Mouse (Mus musculus) kidney, postnatal 36 days (tissue): Measurements from ENCODE around the gene Isoc2a.
A peak's percentile ranks its signal among the peaks of the same experiment; 100 is the strongest.

ENCODE experiments used
- DNase-seq, 2 experiments: peaks; one replicate each; pipeline ENCODE4 v3.0.0; 2021 to 2022; ENCODE audit warnings: mixed read lengths in 2 of 2

Gene Isoc2a

GRCm38 (mm10) chr7:4876753-4877221 is at the start of gene Isoc2a:
Gene Isoc2a (plus strand): TSS chr7:4877153.
- DNase-seq = peak; percentile 93 to 96

GRCm38 (mm10) chr7:4830476-4830875 is 46.5 kb upstream of the Isoc2a start:
- no peak for DNase-seq

DNA sequence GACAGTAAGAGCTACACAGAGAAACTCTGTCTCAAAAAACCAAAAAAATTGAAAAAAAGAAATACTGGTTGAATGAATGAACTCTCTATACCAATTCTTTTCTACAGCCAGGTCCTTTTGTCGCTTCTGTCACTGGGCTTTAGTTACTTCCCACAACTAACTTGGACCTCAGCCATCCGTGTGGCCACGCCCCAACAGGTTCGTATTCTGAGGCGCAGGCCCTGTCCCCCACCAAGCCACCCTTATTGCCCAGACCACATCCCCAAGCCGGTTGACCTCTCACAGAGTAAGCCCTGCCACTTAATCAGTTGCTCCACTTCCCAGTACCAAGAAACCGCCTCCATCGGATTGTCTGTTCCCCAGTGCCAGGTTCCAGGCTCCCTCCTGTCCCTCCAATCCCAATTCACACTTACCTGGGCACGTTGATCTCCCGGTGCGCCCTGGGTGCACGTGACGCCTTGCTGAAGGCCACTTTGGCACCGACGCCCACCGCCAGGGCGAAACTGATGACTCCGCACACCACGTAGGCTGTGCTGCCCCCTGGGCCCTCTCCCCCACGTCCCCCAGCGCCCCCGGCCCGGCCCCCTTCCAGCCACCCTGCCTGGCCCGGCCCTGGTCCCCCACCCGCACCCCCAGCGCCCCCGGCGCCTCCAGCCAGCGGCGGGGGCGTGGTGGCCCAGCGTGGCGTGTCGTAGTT is 41.2 kb upstream of the Isoc2a start:
- peak in 1 of 2 experiments; percentile 51 for DNase-seq

DNA sequence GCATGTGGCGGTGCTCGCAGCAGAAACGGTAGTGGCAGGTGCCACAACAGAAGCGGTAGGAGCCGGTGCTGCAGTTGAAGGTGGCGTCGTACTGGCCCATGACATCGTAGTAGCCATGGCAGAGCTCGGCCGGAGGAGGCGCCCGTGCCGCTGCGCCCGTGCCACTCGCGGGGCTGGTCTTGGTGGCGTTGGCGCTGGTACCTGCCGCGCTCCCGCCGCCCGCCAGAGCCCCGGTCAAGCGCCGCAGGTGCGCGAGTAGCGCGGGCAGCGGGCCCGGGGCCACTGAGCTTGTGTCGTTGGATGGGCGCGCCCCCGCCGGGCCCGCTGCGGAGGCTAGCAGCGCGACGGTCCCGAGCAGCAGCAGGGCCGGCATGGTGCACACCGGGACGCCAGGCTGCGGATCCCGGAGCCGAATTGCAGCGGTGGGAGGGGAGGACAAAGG is 40.6 kb upstream of the Isoc2a start:
- peak; percentile 82 to 86 for DNase-seq

GRCm38 (mm10) chr7:4837639-4838038 is 39.3 kb upstream of the Isoc2a start:
- DNase-seq = no peak

- no peak for DNase-seq
Measured at GRCm38 (mm10) chr7:4842077-4842476, 34.9 kb upstream of the Isoc2a start.

- DNase-seq = peak in 1 of 2 experiments; percentile 42
Measured at GRCm38 (mm10) chr7:4842634-4843131, 34.3 kb upstream of the Isoc2a start.

GRCm38 (mm10) chr7:4843604-4844244 is 33.2 kb upstream of the Isoc2a start:
- peak in 1 of 2 experiments; percentile 18 for DNase-seq

GRCm38 (mm10) chr7:4844245-4844916 is 32.6 kb upstream of the Isoc2a start, which contains the start of gene Shisa7:
Gene Shisa7 (minus strand): TSS chr7:4844696.
- DNase-seq = no peak

DNA sequence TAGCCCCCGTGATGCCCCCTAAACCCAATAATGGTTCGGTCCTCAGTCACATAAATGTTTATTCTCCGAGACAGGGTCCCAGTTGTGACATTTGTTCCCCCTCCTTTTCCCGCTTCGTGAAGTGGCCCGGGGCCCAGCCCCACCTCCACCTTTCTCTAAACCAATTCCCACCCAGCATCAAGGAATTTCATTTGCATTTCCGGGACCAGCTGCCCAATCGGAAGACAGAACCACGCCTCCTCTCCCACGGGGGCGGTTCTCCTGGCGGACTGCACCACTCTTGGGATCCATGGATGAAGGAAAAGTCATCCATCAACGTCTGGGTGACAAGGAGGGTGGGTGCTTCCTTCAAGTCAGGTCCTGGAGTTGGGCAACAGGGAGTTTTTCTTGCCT is 32.0 kb upstream of the Isoc2a start:
- DNase-seq = peak; percentile 71 to 76

DNA sequence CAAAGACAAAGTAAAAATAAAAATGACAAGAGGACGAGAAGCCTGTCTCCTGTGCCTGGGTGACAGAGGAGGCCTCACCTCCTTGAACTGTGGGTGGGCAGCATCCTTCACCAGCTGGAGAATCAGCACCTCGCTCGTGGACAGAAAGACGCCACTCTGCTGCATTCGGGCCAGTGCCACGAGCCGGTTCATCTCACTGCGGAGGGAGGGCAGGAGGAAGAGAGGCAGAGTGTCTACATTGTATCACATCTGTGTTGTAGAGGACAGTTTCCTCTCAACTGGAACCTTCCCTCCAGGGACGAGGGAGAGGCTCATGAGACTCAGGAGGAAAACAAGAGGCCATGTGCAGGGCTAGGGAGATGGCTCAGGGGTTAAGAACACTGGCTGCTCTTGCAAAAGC is 27.6 kb upstream of the Isoc2a start:
- DNase-seq = no peak

- DNase-seq = no peak
Measured at GRCm38 (mm10) chr7:4850621-4851314, 26.2 kb upstream of the Isoc2a start.

- no peak for DNase-seq
Measured at GRCm38 (mm10) chr7:4851315-4851688, 25.7 kb upstream of the Isoc2a start.

- no peak for DNase-seq
Measured at GRCm38 (mm10) chr7:4853613-4854012, 23.3 kb upstream of the Isoc2a start.

- no peak for DNase-seq
Measured at GRCm38 (mm10) chr7:4856508-4856907, 20.4 kb upstream of the Isoc2a start.

GRCm38 (mm10) chr7:4857321-4857720 is 19.6 kb upstream of the Isoc2a start:
- peak in 1 of 2 experiments; percentile 35 for DNase-seq

- DNase-seq = no peak
Measured at GRCm38 (mm10) chr7:4859418-4859978, 17.5 kb upstream of the Isoc2a start.

DNA sequence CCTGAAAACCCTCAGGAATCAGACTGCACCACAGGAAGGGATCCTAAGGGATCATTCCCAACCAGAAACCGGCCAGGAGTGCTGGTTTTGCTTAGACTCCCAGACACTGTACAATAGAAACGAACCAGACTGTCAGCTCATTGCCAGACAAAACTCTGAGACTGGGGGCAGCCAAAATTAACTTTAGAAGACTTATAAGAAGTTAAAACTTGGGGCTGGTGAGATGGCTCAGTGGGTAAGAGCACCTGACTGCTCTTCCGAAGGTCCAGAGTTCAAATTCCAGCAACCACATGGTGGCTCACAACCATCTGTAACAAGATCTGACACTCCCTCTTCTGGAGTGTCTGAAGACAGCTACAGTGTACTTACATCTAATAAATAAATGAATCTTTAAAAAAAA is 16.0 kb upstream of the Isoc2a start:
- peak; percentile 36 to 60 for DNase-seq

DNA sequence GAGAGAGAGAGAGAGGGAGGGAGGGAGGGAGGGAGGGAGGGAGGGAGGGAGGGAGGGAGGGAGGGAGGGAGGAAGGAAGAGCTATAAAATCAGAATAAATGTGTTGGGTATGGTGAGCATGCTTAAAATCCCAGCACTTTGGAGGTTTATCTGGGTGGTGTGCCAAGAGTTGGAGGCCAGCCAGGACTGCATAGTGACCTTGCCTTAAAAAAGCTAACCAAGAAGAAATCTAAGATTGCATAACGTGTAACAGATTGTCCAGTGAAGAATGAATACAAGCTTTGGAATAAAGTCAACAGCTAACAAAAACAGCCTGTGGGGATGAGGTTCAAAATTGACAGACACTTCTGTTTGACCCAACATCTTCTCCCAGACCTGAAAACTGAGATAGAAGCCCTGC is 13.9 kb upstream of the Isoc2a start:
- peak; percentile 93 to 94 for DNase-seq

DNA sequence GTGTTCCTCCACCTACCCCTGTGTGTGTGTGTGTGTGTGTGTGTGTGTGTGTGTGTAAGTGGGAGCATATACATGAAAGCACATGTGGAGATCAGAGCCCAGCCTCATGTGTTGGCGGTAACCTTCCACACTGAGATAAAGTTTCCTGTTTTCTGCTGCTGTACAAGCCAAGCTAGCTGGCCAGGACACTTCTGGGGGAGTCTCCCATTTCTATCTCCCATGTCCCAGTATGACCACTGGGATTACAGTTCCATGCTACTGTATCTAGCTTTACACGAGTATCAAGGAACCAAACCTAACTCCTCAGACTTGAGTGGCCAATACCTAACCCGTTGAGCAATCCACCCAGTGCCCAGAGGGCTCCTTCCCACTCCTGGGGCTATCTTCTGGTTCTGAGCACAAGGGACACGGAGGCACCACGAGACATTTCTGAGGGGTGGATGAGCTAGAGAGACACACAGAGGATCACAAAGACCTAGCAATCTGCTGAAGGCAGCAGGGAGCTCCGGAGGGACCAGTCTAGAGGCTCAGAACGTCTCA is 13.3 kb upstream of the Isoc2a start:
- DNase-seq = no peak

DNA sequence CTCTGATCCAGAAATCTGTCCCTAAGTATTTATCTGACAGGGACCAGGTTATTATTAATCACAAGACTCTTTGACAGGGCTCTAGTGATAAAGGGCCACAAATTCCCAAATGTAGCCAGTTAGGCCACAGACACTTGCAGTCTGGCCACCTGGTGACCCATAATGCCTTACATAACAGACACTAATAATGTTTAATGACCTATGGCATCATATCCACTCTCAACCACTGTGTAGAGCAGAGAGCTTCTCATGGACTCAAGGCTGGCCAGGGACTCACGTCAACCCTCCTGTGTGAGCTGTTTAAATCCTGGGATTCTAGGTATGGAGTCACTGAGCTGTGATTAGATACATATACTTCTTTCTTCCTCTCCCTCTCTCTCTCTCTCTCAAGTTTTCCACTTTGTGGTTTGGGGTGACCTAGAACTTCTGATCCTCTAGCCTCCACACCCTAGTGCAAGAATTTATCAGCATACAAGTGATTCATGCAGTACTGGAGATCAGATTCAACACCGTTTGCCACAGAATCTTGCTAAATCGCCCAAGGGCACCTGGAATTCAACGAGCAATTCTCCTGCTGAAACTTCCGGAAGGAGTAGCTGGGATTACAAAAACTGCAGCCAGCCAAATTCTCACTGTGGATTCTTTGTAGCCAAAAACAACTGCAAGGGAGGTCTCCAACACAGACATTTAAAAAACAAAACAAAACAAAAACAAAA is 12.7 kb upstream of the Isoc2a start:
- DNase-seq = no peak
